Mouse (Mus musculus) retina, embryonic 14.5 days (tissue): ENCODE measurements at regions not wholly inside any gene's neighbourhood (a gene's known extent, or its start where the extent isn't known, plus 50 kb on each side); places are given as distances from the start of the nearest gene placed in this dataset.

ENCODE experiments used
- DNase-seq: peaks from one replicate; pipeline ENCODE4 v3.0.0-alpha.2; 2015; ENCODE audit warnings: low spot score

GRCm38 (mm10) chr14:81770421-81770820 is 1786.5 kb downstream of the Olfm4 start:
- no peak for DNase-seq

- no peak for DNase-seq
Observed at GRCm38 (mm10) chr14:81771826-81772225, 1787.9 kb downstream of the Olfm4 start.

GRCm38 (mm10) chr14:81788859-81789258 is 1805.0 kb downstream of the Olfm4 start:
- DNase-seq = no peak

- no peak for DNase-seq
Observed at GRCm38 (mm10) chr14:81823786-81824185, 1839.9 kb downstream of the Olfm4 start.

GRCm38 (mm10) chr14:81858617-81859016 is 1874.7 kb downstream of the Olfm4 start:
- peak; percentile 23 for DNase-seq

- DNase-seq = peak; percentile 7
Observed at GRCm38 (mm10) chr14:81870388-81870787, 1886.5 kb downstream of the Olfm4 start.
